In the genomic region with DNA sequence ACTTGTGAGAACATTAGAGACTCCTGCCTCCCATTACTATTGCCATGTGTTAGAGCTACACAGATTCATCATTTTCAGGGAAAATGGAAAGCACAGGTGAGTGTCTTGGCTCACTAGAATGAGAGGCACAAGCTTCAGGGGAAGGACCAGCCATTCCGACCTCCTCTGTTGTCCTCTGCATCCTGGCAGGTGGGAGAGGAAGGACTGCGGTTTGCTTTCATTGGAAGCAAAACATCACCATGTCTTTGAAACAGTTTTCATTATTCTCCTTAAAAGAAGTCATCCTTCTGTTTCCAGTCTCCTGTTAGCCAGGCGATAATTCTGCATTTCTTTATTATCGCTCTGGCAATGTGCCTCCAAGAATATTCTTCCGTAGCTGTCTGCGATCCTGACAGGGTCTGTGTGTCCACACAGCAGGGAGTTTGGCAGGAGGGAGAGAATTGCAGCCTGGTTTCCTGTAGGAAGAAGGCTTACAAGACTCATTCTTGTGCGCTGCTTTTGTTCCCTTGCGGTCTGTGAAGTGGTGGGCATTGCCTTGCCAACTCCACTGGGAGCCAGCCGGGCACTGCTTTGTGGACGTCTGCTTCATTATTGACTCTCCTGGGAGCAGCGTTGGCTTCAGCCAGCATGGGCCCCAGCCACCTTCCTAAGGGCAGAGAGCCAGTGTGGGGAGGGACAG, we compare ENCODE assay signal across 13 mouse cellular contexts. TPM values are rescaled to one million over a fixed set of nuclear protein-coding genes. Genes with fewer than 3 reads are reported as not detected.
DNase-seq lines count a peak whose midpoint lies in the region; ATAC-seq and TF ChIP-seq lines count a peak whose summit lies in the region.
"Had no signal": no experiment of that assay in that cellular context is flagged by ENCODE, and none has a peak within 500 bp of the region (broad histone marks: within the 10 kb centered on the region; RNA-seq: fewer than 3 reads in every experiment).

No protein-coding gene starts in this region.

- no peaks in the 10 kb centered on the region for H3K9me3 ChIP-seq in lung, postnatal 0 days (ENCODE audit: low read length)
- H3K9me3 ChIP-seq: embryonic facial prominence, embryonic 12.5 days had no signal

- no peak overlapping the region for H3K4me3 ChIP-seq in layer of hippocampus, adult 2 months
- no peak overlapping the region for H3K4me3 ChIP-seq in lung, postnatal 0 days (ENCODE audit: low read depth, low read length)
- H3K4me3 ChIP-seq: embryonic facial prominence, embryonic 12.5 days had no signal

- H3K4me2 ChIP-seq in lung, postnatal 0 days (replicated peaks; ENCODE audit: low read depth, low read length): no peak overlapping the region
- H3K4me2 ChIP-seq: embryonic facial prominence, embryonic 12.5 days; heart, embryonic 11.5 days had no signal

- no peak for TF ChIP-seq CTCF in layer of hippocampus, adult 2 months (conservative IDR thresholded peaks at IDR 0.05)
- no peak for TF ChIP-seq CTCF in lung, postnatal 0 days (IDR thresholded peaks at IDR 0.05)

- H3K4me1 ChIP-seq in lung, postnatal 0 days (ENCODE audit: insufficient read depth, low read depth, low read length): no peaks in the 10 kb centered on the region

- 57% methylated on average over 11 of the region's 11 CpGs for WGBS in lung, postnatal 0 days

- ATAC-seq in lung, postnatal 0 days: no peak; the same call in 1 of the 2 replicates
- ATAC-seq: liver, postnatal 0 days had no signal

- no peaks in the 10 kb centered on the region for H3K36me3 ChIP-seq in lung, postnatal 0 days (ENCODE audit: insufficient read depth, low read length)
- H3K36me3 ChIP-seq: embryonic facial prominence, embryonic 12.5 days had no signal

- H3K27ac ChIP-seq in layer of hippocampus, adult 2 months: peak overlapping the region; percentile 73
- no peak overlapping the region for H3K27ac ChIP-seq in lung, postnatal 0 days (ENCODE audit: low read length)
- H3K27ac ChIP-seq: embryonic facial prominence, embryonic 12.5 days; kidney, postnatal 0 days had no signal

- DNase-seq in layer of hippocampus, adult 2 months (ENCODE audit: low spot score in 2 of 2): peak in 1 of 2 experiments; percentile 48
- no peak for DNase-seq in layer of hippocampus, adult 11-12 months (ENCODE audit: low spot score)
- peak; percentile 85 for DNase-seq in brain, adult 2 months (ENCODE audit: low read depth, low spot score)
- peak; percentile 78 for DNase-seq in cerebellum, postnatal 25 days
- peak; percentile 25 for DNase-seq in lung, postnatal 0 days (ENCODE audit: low spot score)
- no peak for DNase-seq in kidney, postnatal 25 days
- no peak for DNase-seq in thymus, adult 18-20 months
- DNase-seq in urinary bladder, postnatal 36 days (ENCODE audit: low spot score in 2 of 2): no peak
- DNase-seq: liver, postnatal 0 days had no signal

- no peak for TF ChIP-seq EP300 in lung, postnatal 0 days (IDR thresholded peaks at IDR 0.05)

- no peak overlapping the region for H3K9ac ChIP-seq in lung, postnatal 0 days (replicated peaks; ENCODE audit: low read depth)
- H3K9ac ChIP-seq: embryonic facial prominence, embryonic 12.5 days; liver, postnatal 0 days had no signal

- no peaks in the 10 kb centered on the region for H3K27me3 ChIP-seq in lung, postnatal 0 days (replicated peaks; ENCODE audit: insufficient read depth, low read length)
- H3K27me3 ChIP-seq: CH12.LX; embryonic facial prominence, embryonic 12.5 days had no signal

RNA-seq across cellular contexts. Expression of gene Kif5c, which starts 36.2 kb away (rescaled TPM):
- 100 to 1,000 TPM; 467 to 553 TPM for total RNA-seq in layer of hippocampus, adult 2 months (2021)
- polyA plus RNA-seq in lung, postnatal 0 days (2015; fragmentation: Nextera tagmentation; extraction: Ambion mirVana): 0.17 and 0.20 TPM in 2 replicates

Comparison
In these comparisons a context has a peak if more than half of its experiments do, and no peak if none do; other contexts are left out.
1. DNase-seq: peak in brain, adult 2 months (single experiment), cerebellum, postnatal 25 days (2 of 2) and lung, postnatal 0 days (single experiment); none in layer of hippocampus, adult 11-12 months (single experiment), kidney, postnatal 25 days (0 of 2), thymus, adult 18-20 months (0 of 2) and urinary bladder, postnatal 36 days (0 of 2).